Mouse (Mus musculus): Measurements from ENCODE around the gene Gm8909. TPM values are rescaled to one million over a fixed set of nuclear protein-coding genes. Genes with fewer than 3 reads are reported as not detected.
"Not testable (repeated sequence)": the region's sequence is repeated elsewhere in the genome, so short reads cannot be mapped to it uniquely, and the experiment has no call there.

Gm8909 gene
- total RNA-seq (2021), result not detected

GRCm38 (mm10) chr17:36168039-36168652, at the start of gene Gm8909:
Gene Gm8909 (minus strand): TSS chr17:36168537.
- DNase-seq, result no peak
- intact Hi-C loops (cut with DNase I), result no loop called here

GRCm38 (mm10) chr17:36215586-36215985, 47.2 kb upstream of the Gm8909 start:
- no peak for DNase-seq
- intact Hi-C loops (cut with DNase I), result no loop called here

GRCm38 (mm10) chr17:36206846-36207245, 38.5 kb upstream of the Gm8909 start:
- DNase-seq, result no peak
- intact Hi-C loops (cut with DNase I), result no loop called here

- intact Hi-C loops (cut with DNase I), result no loop called here
- DNase-seq, result no peak
Measured at GRCm38 (mm10) chr17:36205862-36206261, 37.5 kb upstream of the Gm8909 start.

- no peak for DNase-seq
- intact Hi-C loops (cut with DNase I), result no loop called here
Measured at GRCm38 (mm10) chr17:36205456-36205855, 37.1 kb upstream of the Gm8909 start.

- no peak for DNase-seq
Measured at GRCm38 (mm10) chr17:36201851-36202250, 33.5 kb upstream of the Gm8909 start.

GRCm38 (mm10) chr17:36198317-36198716, 30.0 kb upstream of the Gm8909 start:
- intact Hi-C loops (cut with DNase I), result loop anchor here (10.0 kb wide), 1 partner anchor 134 kb away; no protein-coding TSS in a partner anchor

More at GRCm38 (mm10) chr17:36201851-36202250, 33.5 kb upstream of the Gm8909 start:
- intact Hi-C loops (cut with DNase I), result no loop called here

GRCm38 (mm10) chr17:36194471-36194870, 26.1 kb upstream of the Gm8909 start:
- no peak for DNase-seq
- intact Hi-C loops (cut with DNase I), result loop anchor here (10.0 kb wide), 1 partner anchor 130 kb away; no protein-coding TSS in a partner anchor

More at GRCm38 (mm10) chr17:36198317-36198716, 30.0 kb upstream of the Gm8909 start:
- peak; percentile 43 for DNase-seq

GRCm38 (mm10) chr17:36193546-36194141, 25.3 kb upstream of the Gm8909 start:
- intact Hi-C loops (cut with DNase I), result loop anchor here (10.0 kb wide), 1 partner anchor 129 kb away; no protein-coding TSS in a partner anchor
- peak; percentile 69 for DNase-seq

- intact Hi-C loops (cut with DNase I), result loop anchor here (10.0 kb wide), 1 partner anchor 128 kb away; no protein-coding TSS in a partner anchor
- DNase-seq, result no peak
Measured at GRCm38 (mm10) chr17:36192371-36192770, 24.0 kb upstream of the Gm8909 start.

GRCm38 (mm10) chr17:36190169-36190507, 21.8 kb upstream of the Gm8909 start, which contains the start of gene H2-T3:
Gene H2-T3 (minus strand): TSS chr17:36190287.
- DNase-seq, result no peak
- intact Hi-C loops (cut with DNase I), result loop anchor here (10.0 kb wide), 1 partner anchor 125 kb away; no protein-coding TSS in a partner anchor

- no peak for DNase-seq
- intact Hi-C loops (cut with DNase I), result loop anchor here (10.0 kb wide), 1 partner anchor 125 kb away; no protein-coding TSS in a partner anchor
Measured at GRCm38 (mm10) chr17:36189491-36190168, 21.3 kb upstream of the Gm8909 start.

- intact Hi-C loops (cut with DNase I), result no loop called here
- no peak for DNase-seq
Measured at GRCm38 (mm10) chr17:36187540-36187939, 19.2 kb upstream of the Gm8909 start.

GRCm38 (mm10) chr17:36182212-36182611, 13.9 kb upstream of the Gm8909 start:
- intact Hi-C loops (cut with DNase I), result no loop called here
- no peak for DNase-seq

GRCm38 (mm10) chr17:36179446-36179845, 11.1 kb upstream of the Gm8909 start:
- intact Hi-C loops (cut with DNase I); DNase-seq: not testable (repeated sequence)

- intact Hi-C loops (cut with DNase I); DNase-seq: not testable (repeated sequence)
Measured at GRCm38 (mm10) chr17:36178938-36179337, 10.6 kb upstream of the Gm8909 start.

GRCm38 (mm10) chr17:36176132-36176531, 7.8 kb upstream of the Gm8909 start:
- intact Hi-C loops (cut with DNase I); DNase-seq: not testable (repeated sequence)

GRCm38 (mm10) chr17:36170287-36170814, 2.0 kb upstream of the Gm8909 start:
- no peak for DNase-seq

GRCm38 (mm10) chr17:36169753-36170152, 1.4 kb upstream of the Gm8909 start:
- DNase-seq, result no peak
- intact Hi-C loops (cut with DNase I), result no loop called here

More at GRCm38 (mm10) chr17:36170287-36170814, 2.0 kb upstream of the Gm8909 start:
- intact Hi-C loops (cut with DNase I), result no loop called here

GRCm38 (mm10) chr17:36169094-36169493, 757 bp upstream of the Gm8909 start:
- DNase-seq; intact Hi-C loops (cut with DNase I): not testable (repeated sequence)
